Mouse (Mus musculus) testis, adult 2 months (tissue): ENCODE data around the gene Kazn. TPM values are rescaled to one million over a fixed set of nuclear protein-coding genes. Genes with fewer than 3 reads are reported as not detected.

Experiments
- H3K27ac ChIP-seq: fragments of 200-500 bp; 2 replicates; pipeline ENCODE4 v1.5.1; 2012; ENCODE audit warnings: low read depth, low read length; ENCODE audit not compliant: control insufficient read depth, insufficient read depth
- H3K27me3 ChIP-seq: fragments of 200-500 bp; 2 replicates; pipeline ENCODE4 v1.6.1; 2012; ENCODE audit warnings: mild to moderate bottlenecking, low read length, moderate library complexity; ENCODE audit not compliant: control insufficient read depth, insufficient read depth
- H3K36me3 ChIP-seq: fragments of 200-500 bp; 2 replicates; pipeline ENCODE4 v1.6.1; 2012; ENCODE audit warnings: mild to moderate bottlenecking, low read length; ENCODE audit not compliant: control insufficient read depth, insufficient read depth
- H3K4me1 ChIP-seq: fragments of 200-500 bp; 2 replicates; pipeline ENCODE4 v1.6.1; 2012; ENCODE audit warnings: low read length; ENCODE audit not compliant: control insufficient read depth, insufficient read depth
- H3K4me3 ChIP-seq: fragments of 200-500 bp; 2 replicates; pipeline ENCODE4 v1.5.1; 2012; ENCODE audit warnings: low read depth, mild to moderate bottlenecking, low read length, moderate library complexity, mixed read lengths; ENCODE audit not compliant: control insufficient read depth
- CTCF ChIP-seq: fragments of 200-500 bp; IDR thresholded peaks from 2 replicates; pipeline ENCODE4 v1.5.1; 2012; ENCODE audit warnings: low read depth, mild to moderate bottlenecking, inconsistent platforms, low read length, moderate library complexity; ENCODE audit not compliant: control insufficient read depth, insufficient read depth, insufficient replicate concordance
- POLR2A ChIP-seq: fragments of 200-500 bp; IDR thresholded peaks from 2 replicates; pipeline ENCODE4 v1.6.1; 2012; ENCODE audit warnings: low read depth, mild to moderate bottlenecking, inconsistent platforms, low read length, moderate library complexity; ENCODE audit not compliant: control insufficient read depth
- polyA plus RNA-seq: library from polyadenylated mRNA; depleted of rRNA; stranded (reverse); fragments of >200 nt; gene quantifications from 2 replicates; pipeline ENCODE4 v1.2.3, GENCODE M21; 2012

The Kazn gene
- polyA plus RNA-seq, 1 experiment, result 9.6 TPM

- Histone ChIP-seq H3K27ac (no peak overlapping the region), H3K36me3 (no peaks in the 10 kb centered on the region), H3K27me3 (no peaks in the 10 kb centered on the region), H3K4me1 (peaks cover 7% of the 10 kb centered on the region), H3K4me3 (no peak overlapping the region)
- TF ChIP-seq CTCF (no peak), POLR2A (no peak)
These were observed 159.3 kb downstream of the Kazn start for GRCm38 (mm10) chr4:142079629-142080486.

- H3K4me1 ChIP-seq, result 0 out of 2 replicates have a peak, but pooled peaks cover 2% of the 10 kb centered on the region
- TF ChIP-seq POLR2A (no peak), CTCF (no peak)
- no peaks in the 10 kb centered on the region for H3K27me3 ChIP-seq
- H3K27ac ChIP-seq, result peak overlapping the region; percentile 10; the same call in 1 of the 2 replicates
- no peak overlapping the region for H3K4me3 ChIP-seq
- H3K36me3 ChIP-seq, result no peaks in the 10 kb centered on the region
These were observed 161.5 kb downstream of the Kazn start for GRCm38 (mm10) chr4:142077572-142078271.

- H3K36me3 ChIP-seq, result no peaks in the 10 kb centered on the region
- H3K27ac ChIP-seq, result no peak overlapping the region
- H3K4me1 ChIP-seq, result 0 out of 2 replicates have a peak, but pooled peaks cover 2% of the 10 kb centered on the region
- no peak overlapping the region for H3K4me3 ChIP-seq
- no peak for TF ChIP-seq POLR2A
- TF ChIP-seq CTCF, result no peak
- H3K27me3 ChIP-seq, result no peaks in the 10 kb centered on the region
These were observed 162.3 kb downstream of the Kazn start for GRCm38 (mm10) chr4:142076883-142077282.

GRCm38 (mm10) chr4:142075931-142076330 is 163.3 kb downstream of the Kazn start:
- Histone ChIP-seq H3K4me3 (no peak overlapping the region), H3K36me3 (no peaks in the 10 kb centered on the region), H3K4me1 (peaks cover 2% of the 10 kb centered on the region; the same call in 1 of the 2 replicates), H3K27ac (no peak overlapping the region), H3K27me3 (no peaks in the 10 kb centered on the region)
- TF ChIP-seq POLR2A (no peak), CTCF (no peak)

GRCm38 (mm10) chr4:142074060-142074732 is 165.0 kb downstream of the Kazn start:
- no peak for TF ChIP-seq CTCF
- TF ChIP-seq POLR2A, result no peak
- Histone ChIP-seq H3K27me3 (no peaks in the 10 kb centered on the region), H3K36me3 (no peaks in the 10 kb centered on the region), H3K27ac (no peak overlapping the region), H3K4me1 (peaks cover 2% of the 10 kb centered on the region; the same call in 1 of the 2 replicates), H3K4me3 (no peak overlapping the region)

- no peaks in the 10 kb centered on the region for H3K36me3 ChIP-seq
- TF ChIP-seq CTCF (no peak), POLR2A (no peak)
- H3K27me3 ChIP-seq, result no peaks in the 10 kb centered on the region
- no peaks in the 10 kb centered on the region; the same call in 1 of the 2 replicates for H3K4me1 ChIP-seq
- no peak overlapping the region for H3K27ac ChIP-seq
- no peak overlapping the region for H3K4me3 ChIP-seq
These were observed 167.8 kb downstream of the Kazn start for GRCm38 (mm10) chr4:142071243-142071991.
